Mouse (Mus musculus): ENCODE data around the gene Fxyd5. TPM values are rescaled to one million over a fixed set of nuclear protein-coding genes. Genes with fewer than 3 reads are reported as not detected.

The Fxyd5 gene
- polyA plus RNA-seq, 1 experiment from 2014 or later, result 23.3 TPM

DNA sequence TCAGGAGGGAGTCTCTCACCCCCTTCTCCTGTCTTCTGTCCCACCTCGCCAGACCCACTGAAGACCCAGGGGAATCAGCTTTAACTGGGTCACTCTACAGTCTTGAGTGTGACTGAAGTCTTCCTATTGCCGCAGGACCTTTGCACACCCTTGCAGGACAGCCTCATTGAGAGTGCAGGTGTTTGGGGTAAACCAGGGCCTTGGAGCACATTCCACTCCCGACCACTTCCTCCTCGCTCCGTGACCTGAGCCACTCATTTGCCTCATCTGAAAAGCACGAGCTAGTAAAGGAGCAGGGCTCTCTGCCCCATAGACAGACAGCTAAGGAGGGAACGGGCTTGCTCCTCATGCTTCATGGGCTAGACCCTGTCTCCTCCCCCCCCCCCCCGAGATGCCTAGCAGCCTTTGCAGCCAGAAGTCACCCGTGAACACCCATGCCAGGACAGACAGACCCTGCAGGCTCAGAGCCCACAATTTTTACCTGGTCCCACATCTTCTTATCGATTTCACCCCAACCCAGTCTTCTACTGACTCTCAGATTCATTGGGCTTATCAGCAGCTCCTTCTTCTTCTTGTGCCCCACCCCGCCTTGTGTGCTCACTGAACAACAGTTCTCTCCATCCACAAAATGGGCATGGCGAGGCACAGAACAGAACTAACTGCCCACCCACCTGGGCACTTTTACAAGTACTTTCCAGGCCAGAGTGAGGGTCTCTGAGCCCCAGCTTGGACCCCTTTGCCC is 1.8 kb downstream of the Fxyd5 start:
- ATAC-seq (ENCODE audit: low FRiP score, low TSS enrichment), result no peak
- Histone ChIP-seq H3K36me3 (ENCODE audit: control insufficient read depth, insufficient read depth, low read length) (no peaks in the 10 kb centered on the region), H3K4me2 (replicated peaks; ENCODE audit: low read depth, low read length) (no peak overlapping the region), H3K27ac (ENCODE audit: low read depth, low read length) (no peak overlapping the region), H3K4me1 (ENCODE audit: control insufficient read depth, insufficient read depth, low read length) (peaks cover 9% of the 10 kb centered on the region; the same call in 1 of the 2 replicates), H3K27me3 (ENCODE audit: control insufficient read depth, insufficient read depth, low read length) (peaks cover 12% of the 10 kb centered on the region), H3K9ac (ENCODE audit: low read depth, low read length) (no peak overlapping the region), H3K9me3 (ENCODE audit: control insufficient read depth, low read length) (no peaks in the 10 kb centered on the region), H3K4me3 (ENCODE audit: low read length) (no peak overlapping the region)
- 72% methylated on average over 12 of the region's 12 CpGs for WGBS

DNA sequence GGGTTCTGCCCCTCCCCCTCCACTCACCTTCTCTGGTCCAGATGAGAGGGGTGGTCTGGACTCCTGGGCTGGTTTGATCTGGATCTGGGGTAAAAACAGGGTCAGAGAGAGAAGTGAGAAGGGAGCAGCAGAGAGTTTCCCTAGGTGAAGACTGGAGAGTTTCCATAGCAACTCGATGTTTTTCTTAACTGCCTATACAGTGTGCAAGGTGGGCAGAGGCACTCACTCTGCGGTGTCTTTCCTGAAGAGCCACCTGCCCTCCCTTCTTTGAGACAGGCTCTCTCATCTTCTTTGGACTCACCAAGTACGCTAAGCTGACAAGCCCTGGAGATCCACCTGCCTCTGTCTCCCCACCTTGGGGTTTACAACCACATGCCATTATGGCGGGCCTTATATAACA is 3.3 kb downstream of the Fxyd5 start:
- Histone ChIP-seq H3K9me3 (ENCODE audit: control insufficient read depth, low read length) (no peaks in the 10 kb centered on the region), H3K36me3 (ENCODE audit: control insufficient read depth, insufficient read depth, low read length) (no peaks in the 10 kb centered on the region), H3K4me2 (replicated peaks; ENCODE audit: low read depth, low read length) (no peak overlapping the region), H3K4me3 (ENCODE audit: low read length) (no peak overlapping the region), H3K9ac (ENCODE audit: low read depth, low read length) (no peak overlapping the region), H3K4me1 (ENCODE audit: control insufficient read depth, insufficient read depth, low read length) (peaks cover 9% of the 10 kb centered on the region; the same call in 1 of the 2 replicates), H3K27me3 (ENCODE audit: control insufficient read depth, insufficient read depth, low read length) (peaks cover 12% of the 10 kb centered on the region), H3K27ac (ENCODE audit: low read depth, low read length) (no peak overlapping the region)
- 87% methylated on average over 4 of the region's 4 CpGs for WGBS
- no peak for ATAC-seq (ENCODE audit: low FRiP score, low TSS enrichment)

DNA sequence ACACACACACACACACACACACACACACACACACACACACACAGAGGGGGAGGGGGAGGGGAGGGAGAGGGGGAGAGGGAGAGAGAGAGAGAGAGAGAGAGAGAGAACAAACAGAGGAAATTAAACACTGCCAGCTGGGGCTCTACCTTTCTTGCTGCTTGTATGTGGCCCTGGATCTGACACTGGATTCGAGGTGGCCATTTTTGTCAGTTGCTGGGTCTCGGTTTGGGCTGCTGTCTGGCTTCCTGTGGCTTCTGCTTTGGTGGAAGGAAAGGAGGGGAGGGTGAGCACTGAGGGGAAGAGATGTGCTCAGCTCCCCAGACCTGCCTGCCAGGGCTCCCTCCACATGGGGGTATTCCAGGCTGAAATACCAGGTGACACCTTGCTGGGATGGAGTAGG is 4.6 kb downstream of the Fxyd5 start:
- H3K4me3 ChIP-seq (ENCODE audit: low read length), result no peak overlapping the region
- H3K27me3 ChIP-seq (ENCODE audit: control insufficient read depth, insufficient read depth, low read length), result peaks cover 8% of the 10 kb centered on the region; the same call in 1 of the 2 replicates
- no peak overlapping the region for H3K4me2 ChIP-seq (replicated peaks; ENCODE audit: low read depth, low read length)
- H3K9ac ChIP-seq (ENCODE audit: low read depth, low read length), result no peak overlapping the region
- 78% methylated on average over 2 of the region's 2 CpGs for WGBS
- no peaks in the 10 kb centered on the region for H3K36me3 ChIP-seq (ENCODE audit: control insufficient read depth, insufficient read depth, low read length)
- no peak overlapping the region for H3K27ac ChIP-seq (ENCODE audit: low read depth, low read length)
- ATAC-seq (ENCODE audit: low FRiP score, low TSS enrichment), result no peak
- H3K9me3 ChIP-seq (ENCODE audit: control insufficient read depth, low read length), result no peaks in the 10 kb centered on the region
- peaks cover 9% of the 10 kb centered on the region; the same call in 1 of the 2 replicates for H3K4me1 ChIP-seq (ENCODE audit: control insufficient read depth, insufficient read depth, low read length)

DNA sequence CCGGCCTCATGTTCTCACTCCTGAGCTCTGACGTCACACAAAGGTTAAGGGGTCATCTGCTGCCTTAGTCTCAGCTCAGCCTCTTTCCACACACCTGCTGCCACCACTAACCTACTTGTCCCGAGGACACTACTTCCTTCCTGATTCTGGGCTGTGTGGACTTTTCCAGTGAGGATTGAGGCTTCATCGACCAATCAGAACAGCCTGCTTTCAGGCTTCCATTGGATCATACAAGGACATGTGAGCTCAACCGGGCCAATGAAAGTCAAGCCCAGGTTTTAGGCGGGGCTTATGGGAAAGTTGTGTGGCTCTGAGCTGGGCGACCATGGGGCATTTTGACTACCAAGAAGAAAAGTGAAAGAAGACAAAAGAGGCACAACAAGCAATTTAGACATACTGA is 5.4 kb downstream of the Fxyd5 start:
- Histone ChIP-seq H3K4me3 (ENCODE audit: low read length) (no peak overlapping the region), H3K9me3 (ENCODE audit: control insufficient read depth, low read length) (no peaks in the 10 kb centered on the region), H3K4me1 (ENCODE audit: control insufficient read depth, insufficient read depth, low read length) (peaks cover 7% of the 10 kb centered on the region; the same call in 1 of the 2 replicates), H3K9ac (ENCODE audit: low read depth, low read length) (no peak overlapping the region), H3K27ac (ENCODE audit: low read depth, low read length) (no peak overlapping the region), H3K27me3 (ENCODE audit: control insufficient read depth, insufficient read depth, low read length) (peaks cover 5% of the 10 kb centered on the region; the same call in 1 of the 2 replicates), H3K36me3 (ENCODE audit: control insufficient read depth, insufficient read depth, low read length) (no peaks in the 10 kb centered on the region), H3K4me2 (replicated peaks; ENCODE audit: low read depth, low read length) (no peak overlapping the region)
- 81% methylated on average over 7 of the region's 7 CpGs for WGBS
- no peak for ATAC-seq (ENCODE audit: low FRiP score, low TSS enrichment)

DNA sequence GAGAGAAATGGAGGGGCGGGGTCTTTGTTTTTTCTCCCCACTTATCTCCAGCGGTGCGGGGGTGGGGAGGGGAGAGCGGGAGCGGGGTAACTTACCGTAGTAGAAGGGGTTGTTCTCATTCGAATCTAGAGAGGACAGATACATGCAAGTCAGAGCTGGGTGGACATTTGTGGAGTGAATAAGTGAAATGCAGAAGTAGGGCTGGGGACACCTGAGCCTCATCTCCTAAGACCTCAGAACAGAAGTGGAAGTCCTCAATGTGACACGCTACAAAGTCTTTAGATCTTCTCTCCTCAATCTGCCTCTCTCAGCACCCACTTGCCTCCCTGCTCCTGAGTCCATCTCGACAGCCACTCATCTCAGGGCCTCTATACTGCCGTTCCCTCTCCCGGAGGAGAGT is 7.0 kb downstream of the Fxyd5 start:
- no peak overlapping the region for H3K9ac ChIP-seq (ENCODE audit: low read depth, low read length)
- H3K9me3 ChIP-seq (ENCODE audit: control insufficient read depth, low read length), result no peaks in the 10 kb centered on the region
- H3K36me3 ChIP-seq (ENCODE audit: control insufficient read depth, insufficient read depth, low read length), result no peaks in the 10 kb centered on the region
- H3K4me1 ChIP-seq (ENCODE audit: control insufficient read depth, insufficient read depth, low read length), result no peaks in the 10 kb centered on the region
- H3K27me3 ChIP-seq (ENCODE audit: control insufficient read depth, insufficient read depth, low read length), result no peaks in the 10 kb centered on the region
- ATAC-seq (ENCODE audit: low FRiP score, low TSS enrichment), result no peak
- WGBS, result 84% methylated on average over 11 of the region's 11 CpGs
- H3K4me2 ChIP-seq (replicated peaks; ENCODE audit: low read depth, low read length), result no peak overlapping the region
- no peak overlapping the region for H3K27ac ChIP-seq (ENCODE audit: low read depth, low read length)
- no peak overlapping the region for H3K4me3 ChIP-seq (ENCODE audit: low read length)

DNA sequence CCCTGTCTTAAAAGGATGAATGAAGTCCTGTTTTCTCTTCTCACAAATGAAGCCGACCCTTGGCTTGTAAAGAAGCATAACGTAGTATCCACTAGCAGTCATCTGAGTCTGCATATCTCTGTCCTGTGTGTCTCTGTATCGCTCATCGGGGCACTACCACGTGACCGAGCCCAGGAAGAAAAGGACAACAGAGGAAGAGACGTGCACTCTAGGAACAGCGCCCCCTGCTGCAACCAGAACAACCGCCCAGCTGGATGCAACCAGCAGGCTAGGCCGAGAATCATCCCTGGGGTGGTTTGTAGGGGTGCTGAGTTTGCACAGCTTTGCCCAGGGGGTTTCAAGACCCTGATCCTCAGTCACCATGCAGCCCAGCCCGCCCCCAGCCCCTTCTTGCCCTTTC is 7.5 kb downstream of the Fxyd5 start:
- WGBS, result 70% methylated on average over 11 of the region's 11 CpGs
- no peaks in the 10 kb centered on the region for H3K36me3 ChIP-seq (ENCODE audit: control insufficient read depth, insufficient read depth, low read length)
- no peak overlapping the region for H3K4me3 ChIP-seq (ENCODE audit: low read length)
- no peak for ATAC-seq (ENCODE audit: low FRiP score, low TSS enrichment)
- no peak overlapping the region for H3K9ac ChIP-seq (ENCODE audit: low read depth, low read length)
- H3K27ac ChIP-seq (ENCODE audit: low read depth, low read length), result no peak overlapping the region
- no peaks in the 10 kb centered on the region for H3K4me1 ChIP-seq (ENCODE audit: control insufficient read depth, insufficient read depth, low read length)
- H3K9me3 ChIP-seq (ENCODE audit: control insufficient read depth, low read length), result no peaks in the 10 kb centered on the region
- H3K27me3 ChIP-seq (ENCODE audit: control insufficient read depth, insufficient read depth, low read length), result no peaks in the 10 kb centered on the region
- no peak overlapping the region for H3K4me2 ChIP-seq (replicated peaks; ENCODE audit: low read depth, low read length)

DNA sequence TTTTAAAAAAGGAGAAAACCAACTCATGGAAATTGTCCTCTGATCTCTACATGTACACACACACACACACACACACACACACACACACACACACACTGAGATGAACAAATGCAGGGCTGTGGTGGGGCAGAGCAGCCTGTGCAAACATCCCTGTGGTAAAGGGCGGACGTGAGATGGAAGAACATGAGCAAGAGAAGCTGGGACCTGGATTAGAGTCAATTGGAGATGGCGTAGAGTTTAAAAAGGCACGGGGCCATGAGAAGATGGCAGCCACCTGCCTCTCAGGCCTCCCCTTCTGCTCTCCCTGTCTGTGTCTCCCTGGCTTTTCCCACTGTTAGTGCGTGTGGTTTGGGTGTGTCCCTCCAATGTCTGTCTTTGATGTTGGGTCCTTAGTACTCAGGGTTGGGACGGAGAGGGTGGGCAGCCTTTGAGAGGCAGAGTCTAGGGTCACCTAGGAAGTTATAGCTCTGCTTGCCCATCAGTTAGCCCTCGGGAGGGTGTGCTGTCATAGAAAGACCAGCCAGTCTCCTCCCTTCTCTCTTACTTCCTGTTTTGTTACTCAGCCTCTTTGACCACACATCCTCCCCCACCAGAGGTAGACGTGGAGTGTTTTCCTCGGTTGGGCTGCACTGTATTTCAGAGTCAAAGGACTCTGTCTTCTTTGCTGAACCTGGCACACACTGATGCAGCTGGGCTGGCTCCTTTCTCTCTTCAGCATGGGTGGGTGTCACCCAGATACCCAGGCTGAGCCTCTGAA is 8.7 kb downstream of the Fxyd5 start:
- no peaks in the 10 kb centered on the region for H3K4me1 ChIP-seq (ENCODE audit: control insufficient read depth, insufficient read depth, low read length)
- H3K4me3 ChIP-seq (ENCODE audit: low read length), result no peak overlapping the region
- no peaks in the 10 kb centered on the region for H3K36me3 ChIP-seq (ENCODE audit: control insufficient read depth, insufficient read depth, low read length)
- 0 out of 2 replicates have a peak, but pooled peaks have one; percentile 9 for ATAC-seq (ENCODE audit: low FRiP score, low TSS enrichment)
- no peaks in the 10 kb centered on the region for H3K27me3 ChIP-seq (ENCODE audit: control insufficient read depth, insufficient read depth, low read length)
- H3K4me2 ChIP-seq (replicated peaks; ENCODE audit: low read depth, low read length), result no peak overlapping the region
- no peak overlapping the region for H3K27ac ChIP-seq (ENCODE audit: low read depth, low read length)
- H3K9me3 ChIP-seq (ENCODE audit: control insufficient read depth, low read length), result no peaks in the 10 kb centered on the region
- H3K9ac ChIP-seq (ENCODE audit: low read depth, low read length), result no peak overlapping the region
- 52% methylated on average over 9 of the region's 9 CpGs for WGBS

DNA sequence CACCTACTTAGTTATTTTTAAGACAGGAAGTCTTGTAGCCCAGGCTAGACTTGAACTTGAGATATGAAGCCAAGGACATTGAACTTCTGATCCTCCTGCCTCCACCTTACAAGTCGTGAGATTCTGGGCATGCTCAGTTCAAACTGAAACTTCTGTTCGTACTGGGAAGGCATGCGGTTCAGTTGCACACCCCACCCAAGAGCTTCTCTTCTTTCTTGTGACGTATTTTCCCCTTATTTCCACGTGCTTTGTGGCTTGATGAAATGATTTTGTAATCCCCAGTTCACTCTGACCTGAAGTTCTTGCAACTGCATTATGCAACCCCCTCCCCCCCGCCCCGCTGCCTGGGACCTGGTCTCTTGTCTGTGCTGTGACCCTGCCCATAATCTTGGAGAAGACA is 10.6 kb downstream of the Fxyd5 start:
- Histone ChIP-seq H3K36me3 (ENCODE audit: control insufficient read depth, insufficient read depth, low read length) (no peaks in the 10 kb centered on the region), H3K27me3 (ENCODE audit: control insufficient read depth, insufficient read depth, low read length) (no peaks in the 10 kb centered on the region), H3K9me3 (ENCODE audit: control insufficient read depth, low read length) (no peaks in the 10 kb centered on the region), H3K27ac (ENCODE audit: low read depth, low read length) (no peak overlapping the region), H3K9ac (ENCODE audit: low read depth, low read length) (no peak overlapping the region), H3K4me3 (ENCODE audit: low read length) (no peak overlapping the region), H3K4me2 (replicated peaks; ENCODE audit: low read depth, low read length) (no peak overlapping the region), H3K4me1 (ENCODE audit: control insufficient read depth, insufficient read depth, low read length) (no peaks in the 10 kb centered on the region)
- no peak for ATAC-seq (ENCODE audit: low FRiP score, low TSS enrichment)
- WGBS, result 79% methylated on average over 7 of the region's 7 CpGs

DNA sequence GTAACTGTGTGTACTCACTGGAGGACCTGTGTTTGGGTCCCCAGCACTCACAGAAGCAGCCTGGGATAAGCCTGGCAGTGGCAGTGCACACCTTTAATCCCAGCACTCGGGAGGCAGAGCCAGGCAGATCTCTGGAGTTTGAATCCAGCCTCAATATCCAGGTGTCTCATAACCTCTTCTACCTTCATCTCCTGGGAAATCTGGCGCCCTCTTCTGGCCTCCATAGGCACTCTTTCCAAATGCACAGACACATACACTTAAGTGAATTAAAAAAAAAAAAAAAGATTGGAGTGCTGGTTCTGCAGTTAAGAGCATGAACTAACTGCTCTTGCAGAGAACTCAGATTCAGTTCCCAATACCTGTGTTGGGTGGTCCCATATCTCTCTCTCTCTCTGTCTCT is 11.6 kb downstream of the Fxyd5 start:
- Histone ChIP-seq H3K4me1 (ENCODE audit: control insufficient read depth, insufficient read depth, low read length) (no peaks in the 10 kb centered on the region), H3K36me3 (ENCODE audit: control insufficient read depth, insufficient read depth, low read length) (no peaks in the 10 kb centered on the region), H3K9ac (ENCODE audit: low read depth, low read length) (no peak overlapping the region), H3K27ac (ENCODE audit: low read depth, low read length) (no peak overlapping the region), H3K4me2 (replicated peaks; ENCODE audit: low read depth, low read length) (no peak overlapping the region), H3K4me3 (ENCODE audit: low read length) (no peak overlapping the region), H3K27me3 (ENCODE audit: control insufficient read depth, insufficient read depth, low read length) (no peaks in the 10 kb centered on the region), H3K9me3 (ENCODE audit: control insufficient read depth, low read length) (no peaks in the 10 kb centered on the region)
- ATAC-seq (ENCODE audit: low FRiP score, low TSS enrichment), result no peak
- WGBS, result 68% methylated on average over 2 of the region's 2 CpGs
